Mouse (Mus musculus) C2C12 (cell line): ENCODE data around the gene Higd1a.

Experiments
- CTCF ChIP-seq: IDR thresholded peaks from one replicate; pipeline ENCODE4 v1.5.1; 2011; ENCODE audit not compliant: control insufficient read depth, insufficient read depth, insufficient read length
- MAX ChIP-seq: IDR thresholded peaks from one replicate; pipeline ENCODE4 v1.6.1; 2011; ENCODE audit warnings: mild to moderate bottlenecking, control low read depth
- MYOG ChIP-seq: IDR thresholded peaks from one replicate; pipeline ENCODE4 v1.6.1; 2011; ENCODE audit not compliant: control insufficient read depth, insufficient read length; ENCODE audit errors: extremely low read depth
- USF1 ChIP-seq: IDR thresholded peaks from one replicate; pipeline ENCODE4 v1.6.1; 2011; ENCODE audit warnings: low read depth, mild to moderate bottlenecking, control low read depth, moderate library complexity

GRCm38 (mm10) chr9:121839622-121839965 lies 18.6 kb downstream of the Higd1a start:
- TF ChIP-seq CTCF (no peak), MYOG (no peak), MAX (no peak), USF1 (no peak)
